Mouse (Mus musculus) limb, embryonic 14.5 days (tissue): ENCODE results near the gene Efemp1. TPM values are rescaled to one million over a fixed set of nuclear protein-coding genes. Genes with fewer than 3 reads are reported as not detected.

ENCODE experiments used
- ATAC-seq: fragments of 200-750 bp; cut with Nextera tagmentation; 2 replicates; pipeline ENCODE4 v1.8.0; 2017; ENCODE audit warnings: low read depth, moderate number of reproducible peaks, moderate TSS enrichment; ENCODE audit not compliant: low FRiP score
- DNase-seq: peaks from one replicate; pipeline ENCODE4 v3.0.0-alpha.2; 2015; ENCODE audit warnings: low spot score
- H3K27ac ChIP-seq: fragments of 300-500 bp; sonication (generic); replicated peaks from 2 replicates; pipeline ENCODE4 v1.5.1; 2014; ENCODE audit warnings: low read depth, mild to moderate bottlenecking, low read length, moderate library complexity, mixed read lengths
- H3K27me3 ChIP-seq: fragments of 300-500 bp; sonication (generic); 2 replicates; pipeline ENCODE4 v1.6.1; 2014; ENCODE audit warnings: low read length, mixed read lengths; ENCODE audit not compliant: control insufficient read depth, insufficient read depth
- H3K36me3 ChIP-seq: fragments of 300-500 bp; sonication (generic); 2 replicates; pipeline ENCODE4 v1.6.1; 2014; ENCODE audit warnings: mild to moderate bottlenecking, low read length, moderate library complexity, mixed read lengths; ENCODE audit not compliant: control insufficient read depth, insufficient read depth
- H3K4me1 ChIP-seq: fragments of 300-500 bp; sonication (generic); 2 replicates; pipeline ENCODE4 v1.6.1; 2014; ENCODE audit warnings: antibody characterized with exemption, low read length, mixed read lengths; ENCODE audit not compliant: control insufficient read depth, insufficient read depth
- H3K4me2 ChIP-seq: fragments of 300-500 bp; sonication (generic); replicated peaks from 2 replicates; pipeline ENCODE4 v1.6.1; 2014; ENCODE audit warnings: low read depth, mild to moderate bottlenecking, low read length, moderate library complexity; ENCODE audit not compliant: severe bottlenecking
- H3K4me3 ChIP-seq: fragments of 300-500 bp; sonication (generic); replicated peaks from 2 replicates; pipeline ENCODE4 v1.5.1; 2014; ENCODE audit warnings: low read length
- H3K9ac ChIP-seq: fragments of 300-500 bp; sonication (generic); 2 replicates; pipeline ENCODE4 v1.6.1; 2014; ENCODE audit warnings: mild to moderate bottlenecking, low read depth, low read length, moderate library complexity; ENCODE audit not compliant: severe bottlenecking
- H3K9me3 ChIP-seq: fragments of 300-500 bp; sonication (generic); 2 replicates; pipeline ENCODE4 v1.6.1; 2016; ENCODE audit warnings: low read length; ENCODE audit not compliant: control insufficient read depth
- POLR2A ChIP-seq: fragments of 200-500 bp; IDR thresholded peaks from 2 replicates; pipeline ENCODE4 v1.8.0; 2012; ENCODE audit warnings: inconsistent platforms, mild to moderate bottlenecking, moderate library complexity, borderline replicate concordance; ENCODE audit not compliant: insufficient read depth, insufficient read length; ENCODE audit errors: extremely low read depth
- WGBS: fragments of 180-500 bp; shearing (Covaris S2); extraction: QIAGEN DNeasy Blood & Tissue Kit; methylation state at CpG from one replicate; pipeline ENCODE4 v1.1.7; 2014; 5-methylcytosine and 5-hydroxymethylcytosine counted together
- polyA plus RNA-seq, 2 experiments: library from polyadenylated mRNA; depleted of rRNA in 1 of 2; stranded (reverse) in 1 of 2; unstranded in 1 of 2; fragments of >200 nt; fragmentation: Nextera tagmentation in 1 of 2; extraction: Ambion mirVana in 1 of 2; gene quantifications; 2 replicates each; pipeline versions ENCODE4 v1.2.1 to v1.2.3; 2012 to 2014

Efemp1 gene
- polyA plus RNA-seq, 2 experiments, result 35.5 to 39.0 TPM

DNA sequence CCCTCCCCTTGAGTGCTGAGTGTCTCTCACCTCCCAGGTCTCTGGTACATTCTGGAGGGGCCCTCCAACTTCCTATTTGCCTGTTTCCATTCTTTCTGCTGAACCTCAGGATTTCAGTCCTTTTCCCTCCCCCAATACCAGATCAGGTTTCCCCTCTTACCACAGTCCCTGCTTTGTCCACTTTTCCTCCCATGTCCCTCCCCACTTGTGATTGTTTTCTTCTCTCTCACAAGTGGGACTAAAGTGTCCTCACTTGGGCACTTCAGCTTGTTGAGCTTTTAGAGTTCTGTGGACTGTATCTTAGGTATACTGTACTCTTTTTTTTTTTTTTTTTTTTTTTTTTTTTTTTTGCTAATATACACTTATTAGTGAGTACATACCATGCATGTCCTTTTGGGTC is 6.1 kb downstream of the Efemp1 start:
- Histone ChIP-seq H3K27ac (no peak overlapping the region), H3K9me3 (no peaks in the 10 kb centered on the region), H3K4me1 (no peaks in the 10 kb centered on the region), H3K9ac (no peak overlapping the region), H3K36me3 (no peaks in the 10 kb centered on the region), H3K4me3 (no peak overlapping the region), H3K4me2 (no peak overlapping the region), H3K27me3 (no peaks in the 10 kb centered on the region)
- ATAC-seq (no peak), DNase-seq (no peak)
- TF ChIP-seq POLR2A, result no peak

DNA sequence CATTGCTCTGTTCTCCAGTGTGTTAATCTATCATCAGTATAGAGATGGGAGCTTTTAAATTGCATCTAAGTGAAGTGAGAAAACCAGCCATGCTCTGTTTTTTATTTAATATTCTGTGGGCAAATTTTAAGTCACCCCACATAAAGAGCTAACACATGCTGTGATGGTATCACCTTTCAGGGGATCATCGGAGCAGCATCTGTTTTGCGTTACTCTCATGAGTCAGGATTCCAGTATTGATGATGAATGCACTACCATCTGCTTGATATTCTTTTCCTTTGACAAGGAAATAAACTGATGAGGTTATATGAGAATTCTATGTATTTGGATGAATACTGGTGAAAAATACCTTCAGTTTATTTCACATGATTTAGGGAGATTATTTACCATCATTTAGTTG is 16.1 kb downstream of the Efemp1 start:
- H3K9me3 ChIP-seq, result no peaks in the 10 kb centered on the region
- no peak overlapping the region for H3K27ac ChIP-seq
- WGBS, result 32% methylated on average over 2 of the region's 2 CpGs
- no peak overlapping the region for H3K9ac ChIP-seq
- no peaks in the 10 kb centered on the region for H3K27me3 ChIP-seq
- no peak overlapping the region for H3K4me3 ChIP-seq
- peaks cover 5% of the 10 kb centered on the region; the same call in 1 of the 2 replicates for H3K4me1 ChIP-seq
- DNase-seq, result no peak
- ATAC-seq, result no peak
- TF ChIP-seq POLR2A, result no peak
- H3K36me3 ChIP-seq, result no peaks in the 10 kb centered on the region
- H3K4me2 ChIP-seq, result no peak overlapping the region

GRCm38 (mm10) chr11:28881381-28881976 is 28.5 kb downstream of the Efemp1 start:
- Histone ChIP-seq H3K36me3 (no peaks in the 10 kb centered on the region), H3K27ac (no peak overlapping the region), H3K9me3 (no peaks in the 10 kb centered on the region), H3K27me3 (no peaks in the 10 kb centered on the region), H3K9ac (no peak overlapping the region), H3K4me2 (no peak overlapping the region), H3K4me1 (no peaks in the 10 kb centered on the region), H3K4me3 (no peak overlapping the region)
- WGBS, result 55% methylated on average over 2 of the region's 2 CpGs
- no peak for TF ChIP-seq POLR2A
- DNase-seq (no peak), ATAC-seq (no peak)

GRCm38 (mm10) chr11:28883106-28883505 is 30.1 kb downstream of the Efemp1 start:
- Histone ChIP-seq H3K27me3 (no peaks in the 10 kb centered on the region), H3K4me2 (no peak overlapping the region), H3K9me3 (no peaks in the 10 kb centered on the region), H3K4me1 (no peaks in the 10 kb centered on the region), H3K4me3 (no peak overlapping the region), H3K36me3 (no peaks in the 10 kb centered on the region), H3K27ac (no peak overlapping the region), H3K9ac (no peak overlapping the region)
- no peak for TF ChIP-seq POLR2A
- DNase-seq, result no peak
- 56% methylated on average over 4 of the region's 4 CpGs for WGBS
- ATAC-seq, result no peak

DNA sequence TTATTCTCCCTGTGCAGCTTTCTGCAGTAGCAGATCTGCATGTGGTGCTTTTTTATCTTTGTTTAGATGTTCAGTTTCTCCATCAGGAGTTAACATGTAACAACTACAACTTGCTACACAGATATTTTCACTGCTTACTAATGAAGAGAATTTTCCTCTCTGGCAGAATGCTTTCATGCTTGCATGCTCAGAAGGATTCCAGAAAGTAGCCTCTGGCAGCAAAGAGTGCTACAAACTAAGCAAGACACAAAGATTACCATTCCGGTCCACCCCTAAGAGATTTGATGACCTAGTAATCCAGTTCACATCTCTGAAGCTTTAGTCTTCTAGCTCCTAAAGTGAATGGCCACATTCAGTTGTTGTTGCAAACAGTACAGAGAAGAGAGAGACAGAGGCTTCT is 36.5 kb downstream of the Efemp1 start:
- Histone ChIP-seq H3K4me3 (no peak overlapping the region), H3K27me3 (no peaks in the 10 kb centered on the region), H3K4me1 (no peaks in the 10 kb centered on the region), H3K27ac (no peak overlapping the region), H3K9ac (no peak overlapping the region), H3K9me3 (no peaks in the 10 kb centered on the region), H3K36me3 (no peaks in the 10 kb centered on the region), H3K4me2 (no peak overlapping the region)
- no peak for TF ChIP-seq POLR2A
- ATAC-seq, result no peak
- DNase-seq, result no peak
- 69% methylated on average over 1 of the region's 1 CpGs for WGBS

DNA sequence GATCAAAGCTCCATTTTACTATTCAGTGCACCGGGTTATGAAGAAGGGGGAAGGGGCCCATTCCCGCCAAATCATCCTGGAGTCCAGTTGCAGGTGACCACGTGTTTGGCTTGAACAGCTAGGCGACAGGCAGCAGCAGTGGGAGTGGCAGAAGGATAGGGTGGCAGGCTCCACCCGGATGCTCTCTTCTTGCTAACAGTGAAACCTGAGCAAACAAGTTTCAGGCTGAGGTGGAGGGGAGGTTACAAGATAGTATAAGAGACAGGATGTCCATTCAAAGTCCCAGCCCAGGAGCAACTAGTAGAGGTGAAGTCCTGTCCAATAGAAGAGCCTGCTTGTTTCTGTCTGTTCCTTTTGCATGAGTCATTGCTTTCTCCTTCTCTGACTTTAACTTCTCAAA is 38.5 kb downstream of the Efemp1 start:
- no peaks in the 10 kb centered on the region for H3K4me1 ChIP-seq
- no peak overlapping the region for H3K27ac ChIP-seq
- no peak for TF ChIP-seq POLR2A
- H3K4me2 ChIP-seq, result no peak overlapping the region
- no peak overlapping the region for H3K9ac ChIP-seq
- H3K27me3 ChIP-seq, result no peaks in the 10 kb centered on the region
- H3K36me3 ChIP-seq, result no peaks in the 10 kb centered on the region
- no peak overlapping the region for H3K4me3 ChIP-seq
- no peaks in the 10 kb centered on the region for H3K9me3 ChIP-seq
- ATAC-seq (no peak), DNase-seq (no peak)
- 56% methylated on average over 5 of the region's 5 CpGs for WGBS
